Mouse (Mus musculus): ENCODE measurements around the gene E130309D02Rik. TPM values are rescaled to one million over a fixed set of nuclear protein-coding genes. Genes with fewer than 3 reads are reported as not detected.
A peak's percentile ranks its signal among the peaks of the same experiment; 100 is the strongest.

The E130309D02Rik gene
- polyA plus RNA-seq (2015; fragmentation: Nextera tagmentation; extraction: Ambion mirVana) = 50.0 and 51.5 TPM in 2 replicates

DNA sequence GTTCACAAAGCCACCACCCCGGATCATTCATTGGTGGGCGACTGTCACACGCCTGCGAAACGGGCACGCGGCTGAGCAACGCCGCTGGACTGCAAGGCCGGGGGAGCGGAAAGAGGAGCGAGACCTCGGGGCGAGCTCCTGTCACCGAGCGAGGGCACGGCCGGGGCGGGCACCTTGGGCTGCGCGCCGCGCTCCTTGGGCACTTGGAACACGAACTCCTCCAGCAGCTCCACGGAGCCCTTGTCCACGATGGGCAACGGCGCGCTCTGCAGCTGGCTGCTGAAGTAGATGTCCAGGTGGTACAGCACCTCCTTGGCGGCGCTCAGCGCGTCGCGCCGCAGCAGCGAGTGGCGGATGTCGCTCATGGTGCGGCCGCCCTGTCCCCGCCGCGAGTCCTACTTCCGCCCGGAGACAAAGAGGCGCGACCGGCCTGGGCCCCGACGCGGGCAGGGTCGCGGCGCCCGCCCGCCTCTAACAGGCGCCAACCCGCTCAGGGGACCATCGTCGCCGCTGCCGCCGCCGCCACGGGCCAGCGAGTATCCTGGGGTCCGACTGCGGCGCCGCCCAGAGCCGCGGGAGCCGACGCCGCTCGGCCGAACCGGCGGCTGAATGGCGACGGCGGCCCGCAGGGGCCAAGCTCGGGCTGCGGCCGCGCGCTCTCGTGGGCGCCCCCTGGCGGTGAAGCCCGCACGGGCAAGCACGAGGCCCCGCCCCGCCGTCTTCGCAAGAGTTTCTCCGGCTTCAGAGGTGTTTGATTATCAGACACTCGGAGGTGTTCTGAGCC is at the start of gene E130309D02Rik:
Gene E130309D02Rik (minus strand): TSS at position 631 of the 784 bp plus-strand sequence.
- peak within 1 kb of the TSS; percentile 95 for H3K9ac ChIP-seq
- WGBS = under 1% methylated on average over 101 of the region's 101 CpGs
- peaks cover 75% of the 10 kb centered on the region for H3K36me3 ChIP-seq (ENCODE audit: poor library complexity, severe bottlenecking)
- H3K4me2 ChIP-seq = peak within 1 kb of the TSS; percentile 91
- peak within 1 kb of the TSS; percentile 96 for H3K27ac ChIP-seq
- H3K4me1 ChIP-seq = peaks cover 26% of the 10 kb centered on the region
- H3K9me3 ChIP-seq (replicated peaks) = no peaks in the 10 kb centered on the region
- peak within 1 kb of the TSS; percentile 75 for H3K4me3 ChIP-seq
- ATAC-seq = peak; percentile 90
- H3K27me3 ChIP-seq = no peaks in the 10 kb centered on the region

DNA sequence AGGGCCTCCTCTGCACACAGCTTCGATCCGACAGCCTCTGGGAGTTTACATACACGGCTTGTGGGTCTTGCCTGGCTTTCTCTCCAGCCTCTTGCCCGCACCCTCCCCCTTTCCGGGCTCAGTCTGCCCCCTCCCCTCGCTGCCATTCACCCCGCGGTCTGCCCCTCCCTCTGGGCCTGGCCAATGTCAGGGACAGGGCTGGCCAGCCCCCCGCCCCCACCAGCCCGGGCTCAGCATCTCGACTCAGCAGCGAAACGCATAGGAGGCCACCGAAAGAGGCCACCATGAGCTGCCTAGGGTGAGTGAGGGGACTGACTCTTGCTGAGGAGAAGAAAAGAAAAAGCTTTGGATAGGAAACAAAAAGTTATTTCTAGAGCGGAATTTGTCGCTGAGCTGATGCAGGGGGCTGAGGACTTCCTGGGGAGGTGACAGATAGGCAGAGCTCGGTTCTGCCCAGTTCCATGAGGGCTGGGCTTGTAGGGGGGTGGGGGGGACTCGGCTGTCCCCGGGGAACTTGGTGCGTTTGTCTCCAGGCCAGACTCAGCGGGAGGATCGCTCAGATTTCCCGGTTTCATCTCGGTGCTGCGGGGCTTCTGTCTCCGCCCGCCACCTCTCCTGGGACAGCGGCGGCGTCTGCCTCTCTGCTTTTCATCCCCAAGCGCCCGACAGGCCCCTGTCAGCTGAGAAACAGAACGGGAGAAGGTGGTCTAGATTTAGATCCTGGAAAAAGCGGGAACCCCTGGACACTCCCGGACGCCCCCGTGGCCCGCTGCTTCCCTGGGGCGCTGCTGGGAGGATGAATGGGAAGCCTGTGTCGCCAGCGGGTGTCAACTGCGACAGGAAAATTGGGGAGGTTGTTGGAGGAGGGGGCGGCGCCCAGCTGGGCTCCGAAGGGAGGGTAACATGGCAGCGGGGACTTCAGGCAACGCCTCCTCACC is 48.8 kb upstream of the E130309D02Rik start:
- no peaks in the 10 kb centered on the region for H3K36me3 ChIP-seq (ENCODE audit: poor library complexity, severe bottlenecking)
- peaks cover 21% of the 10 kb centered on the region for H3K4me1 ChIP-seq
- H3K4me3 ChIP-seq = peak overlapping the region; percentile 50
- no peaks in the 10 kb centered on the region for H3K9me3 ChIP-seq (replicated peaks)
- no peak overlapping the region for H3K27ac ChIP-seq
- under 1% methylated on average over 47 of the region's 47 CpGs for WGBS
- peaks cover 53% of the 10 kb centered on the region for H3K27me3 ChIP-seq
- peak overlapping the region; percentile 71 for H3K9ac ChIP-seq
- H3K4me2 ChIP-seq = peak overlapping the region; percentile 90
- ATAC-seq = peak; percentile 57

- ATAC-seq = peak; percentile 50; the same call in 1 of the 2 replicates
- H3K9ac ChIP-seq = no peak overlapping the region
- H3K4me1 ChIP-seq = peaks cover 33% of the 10 kb centered on the region
- no peak overlapping the region for H3K4me3 ChIP-seq
- H3K27ac ChIP-seq = no peak overlapping the region
- H3K4me2 ChIP-seq = no peak overlapping the region
- peaks cover 52% of the 10 kb centered on the region for H3K27me3 ChIP-seq
- WGBS = 8% methylated on average over 7 of the region's 7 CpGs
- H3K9me3 ChIP-seq (replicated peaks) = no peaks in the 10 kb centered on the region
- no peaks in the 10 kb centered on the region for H3K36me3 ChIP-seq (ENCODE audit: poor library complexity, severe bottlenecking)
Observed at GRCm38 (mm10) chr5:143361428-143361827, 46.3 kb upstream of the E130309D02Rik start.

DNA sequence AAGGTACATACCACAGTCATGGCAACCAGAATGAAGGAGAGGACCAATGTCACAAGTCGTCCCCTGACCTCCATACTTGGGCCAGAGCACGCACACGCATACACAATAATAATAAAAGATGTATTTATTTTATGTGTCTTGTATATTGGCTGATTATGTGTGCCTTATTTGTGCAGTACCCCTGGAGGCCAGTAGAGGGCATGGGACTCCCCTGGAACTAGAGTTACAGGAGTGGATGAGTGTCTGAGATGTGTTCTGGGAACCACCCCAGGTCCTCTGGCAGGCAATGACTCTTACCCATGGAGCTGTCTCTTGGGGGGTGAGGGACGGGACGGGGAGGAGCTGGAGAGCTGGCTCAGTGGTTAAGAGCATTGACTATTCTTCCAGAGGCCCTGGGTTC is 44.8 kb upstream of the E130309D02Rik start:
- no peaks in the 10 kb centered on the region for H3K36me3 ChIP-seq (ENCODE audit: poor library complexity, severe bottlenecking)
- H3K4me2 ChIP-seq = no peak overlapping the region
- H3K9ac ChIP-seq = no peak overlapping the region
- no peak overlapping the region for H3K4me3 ChIP-seq
- H3K27me3 ChIP-seq = peaks cover 47% of the 10 kb centered on the region
- H3K27ac ChIP-seq = no peak overlapping the region
- no peak for ATAC-seq
- 56% methylated on average over 5 of the region's 5 CpGs for WGBS
- H3K9me3 ChIP-seq (replicated peaks) = no peaks in the 10 kb centered on the region
- peaks cover 33% of the 10 kb centered on the region for H3K4me1 ChIP-seq

GRCm38 (mm10) chr5:143359263-143359662 is 44.1 kb upstream of the E130309D02Rik start:
- Histone ChIP-seq H3K9me3 (replicated peaks) (no peaks in the 10 kb centered on the region), H3K4me2 (no peak overlapping the region), H3K36me3 (ENCODE audit: poor library complexity, severe bottlenecking) (no peaks in the 10 kb centered on the region), H3K27ac (no peak overlapping the region), H3K4me1 (peaks cover 28% of the 10 kb centered on the region), H3K9ac (no peak overlapping the region), H3K4me3 (no peak overlapping the region), H3K27me3 (peaks cover 41% of the 10 kb centered on the region)
- 35% methylated on average over 7 of the region's 7 CpGs for WGBS
- no peak for ATAC-seq

- WGBS = 4% methylated on average over 21 of the region's 28 CpGs
- Histone ChIP-seq H3K4me2 (peak overlapping the region; percentile 46), H3K4me1 (peaks cover 19% of the 10 kb centered on the region), H3K27ac (no peak overlapping the region), H3K27me3 (peaks cover 30% of the 10 kb centered on the region), H3K36me3 (ENCODE audit: poor library complexity, severe bottlenecking) (no peaks in the 10 kb centered on the region), H3K4me3 (0 out of 2 replicates have a peak overlapping the region, but pooled peaks have one; percentile 3), H3K9me3 (replicated peaks) (no peaks in the 10 kb centered on the region), H3K9ac (peak overlapping the region; percentile 38)
- no peak for ATAC-seq
Observed at GRCm38 (mm10) chr5:143357564-143357963, 42.4 kb upstream of the E130309D02Rik start.

- ATAC-seq = no peak
- peaks cover 28% of the 10 kb centered on the region for H3K27me3 ChIP-seq
- H3K4me3 ChIP-seq = 0 out of 2 replicates have a peak within 1 kb of the TSS, but pooled peaks have one; percentile 3
- H3K9me3 ChIP-seq (replicated peaks) = no peaks in the 10 kb centered on the region
- H3K27ac ChIP-seq = no peak within 1 kb of the TSS
- H3K36me3 ChIP-seq (ENCODE audit: poor library complexity, severe bottlenecking) = no peaks in the 10 kb centered on the region
- peak within 1 kb of the TSS; percentile 38 for H3K9ac ChIP-seq
- H3K4me2 ChIP-seq = peak within 1 kb of the TSS; percentile 46
- peaks cover 19% of the 10 kb centered on the region for H3K4me1 ChIP-seq
- 18% methylated on average over 16 of the region's 17 CpGs for WGBS
Observed at GRCm38 (mm10) chr5:143356686-143357388, 41.7 kb upstream of the E130309D02Rik start, which contains the start of gene Grid2ip. TSS of gene Grid2ip (plus strand) at chr5:143357338.

DNA sequence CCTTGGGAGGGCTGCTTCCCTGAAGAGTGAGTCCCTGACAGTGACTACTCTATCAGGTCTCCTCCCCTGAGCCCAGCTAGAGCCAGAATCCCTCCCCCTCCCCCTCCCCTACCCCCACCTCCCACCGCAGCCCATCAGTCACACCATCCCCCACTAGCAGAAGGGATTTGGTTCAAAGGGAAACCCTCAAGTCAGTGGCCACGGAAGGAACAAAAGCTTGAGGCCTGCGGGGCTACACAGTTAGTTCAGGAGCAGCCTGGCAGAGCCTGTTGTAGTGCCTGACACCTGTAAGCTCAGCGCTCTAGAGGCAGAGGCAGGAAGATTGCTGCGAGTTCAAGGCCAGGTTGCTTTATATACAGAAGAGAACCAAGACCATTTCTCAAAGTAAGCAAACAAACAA is 40.9 kb upstream of the E130309D02Rik start:
- Histone ChIP-seq H3K27me3 (peaks cover 28% of the 10 kb centered on the region), H3K4me3 (no peak overlapping the region), H3K9me3 (replicated peaks) (no peaks in the 10 kb centered on the region), H3K27ac (no peak overlapping the region), H3K4me2 (no peak overlapping the region), H3K4me1 (peaks cover 12% of the 10 kb centered on the region), H3K9ac (no peak overlapping the region), H3K36me3 (ENCODE audit: poor library complexity, severe bottlenecking) (no peaks in the 10 kb centered on the region)
- ATAC-seq = no peak
- WGBS = 35% methylated on average over 5 of the region's 5 CpGs

DNA sequence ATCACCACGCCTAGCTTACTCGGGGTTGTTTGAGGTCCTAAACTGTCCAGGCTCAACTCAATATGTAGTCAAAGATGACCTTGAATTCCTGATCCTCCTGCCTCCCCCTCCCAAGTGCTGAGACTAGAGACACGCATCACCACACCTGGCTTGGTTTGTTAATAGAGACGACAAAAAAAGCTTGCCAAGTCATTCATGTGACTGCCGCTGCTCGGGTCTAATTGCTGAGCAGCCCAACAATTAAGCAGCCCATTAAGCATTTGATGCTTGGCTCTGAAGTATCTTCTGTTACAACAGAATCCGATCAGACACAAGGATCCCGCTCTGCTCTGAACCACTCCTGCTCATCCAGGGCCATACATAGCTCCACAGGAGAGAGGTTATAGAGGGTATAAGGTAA is 31.2 kb upstream of the E130309D02Rik start:
- Histone ChIP-seq H3K4me2 (no peak overlapping the region), H3K4me1 (no peaks in the 10 kb centered on the region), H3K9me3 (replicated peaks) (0 out of 2 replicates have a peak, but pooled peaks cover 6% of the 10 kb centered on the region), H3K4me3 (no peak overlapping the region), H3K27me3 (no peaks in the 10 kb centered on the region), H3K9ac (no peak overlapping the region), H3K27ac (no peak overlapping the region), H3K36me3 (ENCODE audit: poor library complexity, severe bottlenecking) (no peaks in the 10 kb centered on the region)
- WGBS = 47% methylated on average over 8 of the region's 8 CpGs
- ATAC-seq = no peak

DNA sequence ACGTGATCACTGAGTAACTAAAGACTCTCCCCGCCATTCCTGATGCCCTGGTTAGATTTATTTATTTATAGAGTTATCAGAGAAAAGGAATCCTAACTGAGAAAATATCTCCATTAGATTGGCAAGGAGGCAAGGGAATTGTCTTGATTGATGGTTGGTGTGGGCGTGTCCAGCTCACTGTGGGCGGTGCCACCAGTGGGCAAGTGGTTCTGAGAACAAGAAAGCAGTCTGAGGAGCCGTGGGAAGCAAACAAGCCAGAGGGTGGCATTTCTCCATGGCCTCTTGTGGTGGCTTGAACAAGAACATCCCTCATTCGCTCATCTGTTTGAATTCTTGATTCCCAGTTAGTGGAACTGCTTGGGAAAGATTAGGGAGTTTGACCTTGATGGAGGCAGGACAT is 24.4 kb upstream of the E130309D02Rik start:
- Histone ChIP-seq H3K27ac (no peak overlapping the region), H3K9me3 (replicated peaks) (no peaks in the 10 kb centered on the region), H3K4me2 (no peak overlapping the region), H3K9ac (no peak overlapping the region), H3K4me3 (no peak overlapping the region), H3K27me3 (peaks cover 14% of the 10 kb centered on the region; the same call in 1 of the 2 replicates), H3K36me3 (ENCODE audit: poor library complexity, severe bottlenecking) (no peaks in the 10 kb centered on the region), H3K4me1 (no peaks in the 10 kb centered on the region)
- WGBS = 47% methylated on average over 6 of the region's 6 CpGs
- ATAC-seq = no peak

- Histone ChIP-seq H3K4me3 (no peak overlapping the region), H3K4me2 (no peak overlapping the region)
Observed at GRCm38 (mm10) chr5:143336559-143336958, 21.4 kb upstream of the E130309D02Rik start.

More at GRCm38 (mm10) chr5:143336559-143336958, 21.4 kb upstream of the E130309D02Rik start:
- 68% methylated on average over 6 of the region's 6 CpGs for WGBS
- H3K4me1 ChIP-seq = no peaks in the 10 kb centered on the region
- peaks cover 14% of the 10 kb centered on the region; the same call in 1 of the 2 replicates for H3K27me3 ChIP-seq
- H3K9ac ChIP-seq = no peak overlapping the region
- ATAC-seq = no peak
- no peak overlapping the region for H3K27ac ChIP-seq
- H3K9me3 ChIP-seq (replicated peaks) = no peaks in the 10 kb centered on the region
- H3K36me3 ChIP-seq (ENCODE audit: poor library complexity, severe bottlenecking) = no peaks in the 10 kb centered on the region
